Mouse (Mus musculus): ENCODE data around the gene Gm20708. TPM values are rescaled to one million over a fixed set of nuclear protein-coding genes. Genes with fewer than 3 reads are reported as not detected.
"Not testable (repeated sequence)": the region's sequence is repeated elsewhere in the genome, so short reads cannot be mapped to it uniquely, and the experiment has no call there.

The Gm20708 gene
- polyA plus RNA-seq, 1 experiment from 2014 or later: 0.29 TPM

DNA sequence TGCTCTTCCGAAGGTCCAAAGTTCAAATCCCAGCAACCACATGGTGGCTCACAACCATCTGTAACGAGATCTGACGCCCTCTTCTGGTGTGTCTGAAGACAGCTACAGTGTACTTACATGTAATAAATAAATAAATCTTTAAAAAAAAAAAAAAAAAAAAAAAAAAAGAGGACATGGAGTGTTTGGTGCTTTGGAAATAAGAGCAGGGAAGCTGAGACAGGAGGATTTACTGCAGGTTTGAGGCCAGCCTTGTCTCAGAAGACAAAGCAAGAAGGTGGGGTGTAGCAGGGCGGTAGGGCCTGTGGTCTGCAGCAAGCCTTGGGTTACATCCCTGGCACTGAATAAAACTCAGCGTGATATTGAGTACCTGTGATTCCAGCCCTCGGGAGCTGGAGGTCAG, 24.0 kb downstream of the Gm20708 start:
- peak overlapping the region; percentile 84 for H3K27ac ChIP-seq (ENCODE audit: low read length)
- not testable (repeated sequence) for H3K36me3 ChIP-seq (ENCODE audit: control insufficient read depth, insufficient read depth, low read length); ATAC-seq; H3K27me3 ChIP-seq (replicated peaks; ENCODE audit: control insufficient read depth, insufficient read depth, low read length); H3K4me3 ChIP-seq (ENCODE audit: low read length); H3K4me2 ChIP-seq (ENCODE audit: low read depth, low read length); H3K9ac ChIP-seq (ENCODE audit: low read depth, low read length); H3K9me3 ChIP-seq (ENCODE audit: control insufficient read depth, low read length)
- H3K4me1 ChIP-seq (ENCODE audit: control insufficient read depth, insufficient read depth, low read length): peaks cover 54% of the 10 kb centered on the region
- WGBS: 92% methylated on average over 4 of the region's 6 CpGs

DNA sequence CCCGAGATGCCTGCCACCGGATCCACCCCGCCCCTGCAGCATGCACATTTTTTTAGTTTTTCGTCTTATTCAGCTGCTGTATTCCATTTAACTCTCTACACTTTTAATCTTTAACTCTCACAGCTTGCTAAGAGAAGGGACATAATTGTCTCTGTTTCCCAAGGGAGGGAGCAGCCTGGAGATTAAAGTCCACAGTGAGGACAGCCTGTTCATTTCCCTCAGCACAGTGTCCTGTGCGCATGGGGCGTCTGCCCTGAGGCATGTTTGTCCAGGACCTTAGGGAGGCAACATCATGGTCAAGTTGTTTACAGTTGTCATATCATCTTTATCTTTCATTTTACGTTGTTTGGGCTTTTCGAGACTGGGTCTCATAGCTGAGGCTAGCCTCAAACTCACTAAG, 24.6 kb downstream of the Gm20708 start:
- Histone ChIP-seq H3K9ac (ENCODE audit: low read depth, low read length) (no peak overlapping the region), H3K36me3 (ENCODE audit: control insufficient read depth, insufficient read depth, low read length) (no peaks in the 10 kb centered on the region), H3K4me1 (ENCODE audit: control insufficient read depth, insufficient read depth, low read length) (peaks cover 48% of the 10 kb centered on the region), H3K27ac (ENCODE audit: low read length) (peak overlapping the region; percentile 84), H3K27me3 (replicated peaks; ENCODE audit: control insufficient read depth, insufficient read depth, low read length) (no peaks in the 10 kb centered on the region), H3K9me3 (ENCODE audit: control insufficient read depth, low read length) (no peaks in the 10 kb centered on the region), H3K4me3 (ENCODE audit: low read length) (no peak overlapping the region), H3K4me2 (ENCODE audit: low read depth, low read length) (no peak overlapping the region)
- WGBS: 66% methylated on average over 8 of the region's 8 CpGs
- peak; percentile 45 for ATAC-seq

DNA sequence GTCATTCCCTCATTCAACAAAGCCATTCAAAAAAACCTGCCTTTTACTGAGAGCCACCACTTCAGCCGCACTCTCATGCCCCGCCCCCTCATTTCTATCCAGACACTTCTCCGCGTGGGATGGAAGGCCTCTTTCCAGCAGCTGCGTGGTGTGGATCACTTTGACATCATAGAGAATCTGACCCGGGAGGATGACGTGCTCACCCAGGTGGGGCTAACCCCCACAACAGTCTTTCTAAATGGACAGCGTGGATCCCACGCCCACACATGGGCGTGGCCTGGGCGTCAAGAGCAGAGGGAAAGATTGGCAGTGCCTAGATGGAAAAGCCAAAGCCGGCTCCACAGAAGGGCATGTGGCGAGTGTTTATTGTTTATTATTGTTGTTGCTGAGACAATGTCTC, 26.8 kb downstream of the Gm20708 start:
- Histone ChIP-seq H3K9ac (ENCODE audit: low read depth, low read length) (no peak overlapping the region), H3K27ac (ENCODE audit: low read length) (no peak overlapping the region)
- no peak for ATAC-seq

DNA sequence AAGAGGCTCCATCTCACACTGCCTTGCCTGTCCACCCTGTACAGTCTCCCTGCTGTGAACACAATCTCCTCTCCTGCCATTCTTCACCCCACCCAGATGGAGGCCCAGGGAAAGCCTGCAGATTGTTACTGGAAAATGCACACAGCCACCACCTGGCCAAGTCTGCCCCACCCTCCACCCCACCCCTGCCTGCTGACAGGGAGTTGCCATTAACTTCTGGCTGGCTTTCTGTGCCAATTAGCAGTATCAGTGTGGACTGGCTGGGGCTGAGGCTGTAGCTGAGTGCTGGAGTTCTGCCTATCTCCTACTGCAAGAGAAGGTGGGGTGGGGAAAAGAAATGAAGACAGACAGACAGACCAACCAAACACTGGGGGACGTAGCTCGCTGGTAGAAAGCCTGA, 29.1 kb downstream of the Gm20708 start:
- no peaks in the 10 kb centered on the region for H3K27me3 ChIP-seq (replicated peaks; ENCODE audit: control insufficient read depth, insufficient read depth, low read length)
- no peak overlapping the region for H3K4me2 ChIP-seq (ENCODE audit: low read depth, low read length)
- H3K36me3 ChIP-seq (ENCODE audit: control insufficient read depth, insufficient read depth, low read length): no peaks in the 10 kb centered on the region
- 43% methylated on average over 2 of the region's 2 CpGs for WGBS
- no peaks in the 10 kb centered on the region for H3K9me3 ChIP-seq (ENCODE audit: control insufficient read depth, low read length)
- H3K27ac ChIP-seq (ENCODE audit: low read length): peak overlapping the region; percentile 80
- no peak overlapping the region for H3K9ac ChIP-seq (ENCODE audit: low read depth, low read length)
- peaks cover 22% of the 10 kb centered on the region for H3K4me1 ChIP-seq (ENCODE audit: control insufficient read depth, insufficient read depth, low read length)
- H3K4me3 ChIP-seq (ENCODE audit: low read length): no peak overlapping the region
- peak; percentile 91 for ATAC-seq

More for the DNA sequence above, 26.8 kb downstream of the Gm20708 start:
- Histone ChIP-seq H3K27me3 (replicated peaks; ENCODE audit: control insufficient read depth, insufficient read depth, low read length) (no peaks in the 10 kb centered on the region), H3K4me1 (ENCODE audit: control insufficient read depth, insufficient read depth, low read length) (peaks cover 30% of the 10 kb centered on the region), H3K4me2 (ENCODE audit: low read depth, low read length) (peak overlapping the region; percentile 23), H3K9me3 (ENCODE audit: control insufficient read depth, low read length) (no peaks in the 10 kb centered on the region), H3K36me3 (ENCODE audit: control insufficient read depth, insufficient read depth, low read length) (no peaks in the 10 kb centered on the region), H3K4me3 (ENCODE audit: low read length) (no peak overlapping the region)
- 26% methylated on average over 13 of the region's 13 CpGs for WGBS

DNA sequence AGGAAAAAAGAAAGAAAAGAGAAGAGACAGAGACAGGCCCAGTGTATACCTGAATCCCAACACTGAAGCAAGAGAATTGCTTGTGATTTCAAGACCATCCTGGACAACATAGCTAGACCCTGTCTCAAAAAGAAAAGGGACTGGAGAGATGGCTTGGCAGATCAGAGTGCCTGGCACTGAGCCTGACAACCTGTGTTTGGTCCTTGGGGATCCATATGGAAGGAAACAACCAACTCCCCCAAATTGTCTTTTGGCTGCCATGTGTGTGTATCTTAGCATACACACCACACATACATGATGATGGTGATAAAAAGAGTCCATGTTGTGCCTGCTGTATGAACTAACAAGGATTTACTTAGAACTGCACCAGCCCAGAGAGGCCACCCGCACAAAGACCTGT, 29.6 kb downstream of the Gm20708 start:
- Histone ChIP-seq H3K27ac (ENCODE audit: low read length) (peak overlapping the region; percentile 80), H3K4me1 (ENCODE audit: control insufficient read depth, insufficient read depth, low read length) (peaks cover 19% of the 10 kb centered on the region), H3K9me3 (ENCODE audit: control insufficient read depth, low read length) (no peaks in the 10 kb centered on the region), H3K4me2 (ENCODE audit: low read depth, low read length) (no peak overlapping the region), H3K9ac (ENCODE audit: low read depth, low read length) (no peak overlapping the region), H3K4me3 (ENCODE audit: low read length) (no peak overlapping the region), H3K27me3 (replicated peaks; ENCODE audit: control insufficient read depth, insufficient read depth, low read length) (no peaks in the 10 kb centered on the region), H3K36me3 (ENCODE audit: control insufficient read depth, insufficient read depth, low read length) (no peaks in the 10 kb centered on the region)
- ATAC-seq: no peak; the same call in 1 of the 2 replicates
- WGBS: 78% methylated on average over 1 of the region's 1 CpGs

DNA sequence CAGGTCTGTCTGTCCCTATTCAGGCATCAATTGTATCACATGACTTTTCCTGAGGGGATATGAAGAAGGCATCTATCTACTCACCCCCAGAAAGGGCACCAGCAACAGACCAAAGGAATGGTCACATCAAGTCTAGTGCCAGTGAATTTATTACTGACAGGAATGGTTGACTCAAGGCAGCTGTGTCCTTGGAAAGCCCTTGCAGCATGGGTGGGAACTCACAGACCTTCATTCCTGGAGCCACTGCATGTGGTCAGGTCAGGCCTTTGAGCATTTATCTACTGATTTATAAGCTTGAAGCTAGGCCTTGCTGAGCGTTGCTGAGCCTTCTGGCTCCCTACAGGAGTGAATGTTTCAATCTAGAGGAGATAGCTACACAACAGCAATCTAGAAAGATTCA, 31.4 kb downstream of the Gm20708 start:
- H3K4me1 ChIP-seq (ENCODE audit: control insufficient read depth, insufficient read depth, low read length): peaks cover 12% of the 10 kb centered on the region
- H3K36me3 ChIP-seq (ENCODE audit: control insufficient read depth, insufficient read depth, low read length): no peaks in the 10 kb centered on the region
- H3K4me2 ChIP-seq (ENCODE audit: low read depth, low read length): no peak overlapping the region
- 31% methylated on average over 1 of the region's 1 CpGs for WGBS
- no peaks in the 10 kb centered on the region for H3K9me3 ChIP-seq (ENCODE audit: control insufficient read depth, low read length)
- no peak overlapping the region for H3K9ac ChIP-seq (ENCODE audit: low read depth, low read length)
- no peak overlapping the region for H3K27ac ChIP-seq (ENCODE audit: low read length)
- no peaks in the 10 kb centered on the region for H3K27me3 ChIP-seq (replicated peaks; ENCODE audit: control insufficient read depth, insufficient read depth, low read length)
- H3K4me3 ChIP-seq (ENCODE audit: low read length): no peak overlapping the region
- no peak for ATAC-seq

DNA sequence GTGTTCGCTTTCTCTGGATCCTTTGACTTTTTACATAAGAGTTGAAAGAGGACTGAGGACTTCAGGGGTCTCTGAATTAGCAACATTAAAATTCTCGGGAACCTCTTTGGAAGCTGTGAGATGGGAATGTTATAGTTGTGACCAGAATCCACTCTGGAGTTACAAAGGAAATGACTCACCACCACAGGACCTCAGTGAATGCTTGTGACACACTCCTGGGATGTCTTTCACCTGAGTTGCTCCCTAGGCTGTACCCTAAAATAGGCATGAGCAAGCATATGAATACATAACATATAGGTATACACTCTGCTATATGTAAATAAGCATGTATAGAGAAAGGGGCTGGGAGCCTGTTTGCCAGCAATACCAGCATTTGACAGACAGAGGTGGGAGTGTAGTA, 34.0 kb downstream of the Gm20708 start:
- no peaks in the 10 kb centered on the region for H3K27me3 ChIP-seq (replicated peaks; ENCODE audit: control insufficient read depth, insufficient read depth, low read length)

DNA sequence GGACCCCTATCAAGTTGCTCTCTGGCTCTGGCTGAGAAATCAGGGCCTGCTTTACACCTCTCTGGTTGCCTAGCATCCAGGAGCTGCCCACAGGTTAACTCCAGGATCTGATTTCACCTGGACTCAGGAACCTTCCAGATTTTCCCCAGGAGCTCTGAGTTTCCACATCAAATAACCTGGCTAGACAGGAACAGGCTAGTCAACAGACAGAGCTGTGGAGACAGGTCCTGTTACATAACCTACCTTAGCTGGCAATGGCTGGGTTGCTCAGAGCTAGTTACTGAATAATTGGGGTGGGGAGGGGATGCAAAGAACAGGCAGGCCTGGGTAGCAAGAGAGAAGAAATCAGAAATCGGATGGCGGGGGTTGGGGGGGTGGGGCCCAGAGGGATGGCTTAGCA, 35.5 kb downstream of the Gm20708 start:
- 0 out of 2 replicates have a peak overlapping the region, but pooled peaks have one; percentile 19 for H3K9ac ChIP-seq (ENCODE audit: low read depth, low read length)
- 58% methylated on average over 2 of the region's 2 CpGs for whole genome bisulfite sequencing
- ATAC-seq: no peak
- H3K36me3 ChIP-seq (ENCODE audit: control insufficient read depth, insufficient read depth, low read length): no peaks in the 10 kb centered on the region
- no peaks in the 10 kb centered on the region for H3K9me3 ChIP-seq (ENCODE audit: control insufficient read depth, low read length)
- H3K27ac ChIP-seq (ENCODE audit: low read length): no peak overlapping the region
- no peaks in the 10 kb centered on the region for H3K27me3 ChIP-seq (replicated peaks; ENCODE audit: control insufficient read depth, insufficient read depth, low read length)
- peaks cover 16% of the 10 kb centered on the region for H3K4me1 ChIP-seq (ENCODE audit: control insufficient read depth, insufficient read depth, low read length)
- no peak overlapping the region for H3K4me2 ChIP-seq (ENCODE audit: low read depth, low read length)
- H3K4me3 ChIP-seq (ENCODE audit: low read length): no peak overlapping the region

More for the DNA sequence above, 34.0 kb downstream of the Gm20708 start:
- H3K9me3 ChIP-seq (ENCODE audit: control insufficient read depth, low read length): no peaks in the 10 kb centered on the region
- WGBS: 92% methylated on average over 2 of the region's 2 CpGs
- no peak for ATAC-seq
- no peaks in the 10 kb centered on the region for H3K36me3 ChIP-seq (ENCODE audit: control insufficient read depth, insufficient read depth, low read length)
- no peak overlapping the region for H3K9ac ChIP-seq (ENCODE audit: low read depth, low read length)
- no peak overlapping the region for H3K27ac ChIP-seq (ENCODE audit: low read length)
- H3K4me1 ChIP-seq (ENCODE audit: control insufficient read depth, insufficient read depth, low read length): peaks cover 16% of the 10 kb centered on the region
- no peak overlapping the region for H3K4me3 ChIP-seq (ENCODE audit: low read length)
- H3K4me2 ChIP-seq (ENCODE audit: low read depth, low read length): no peak overlapping the region

DNA sequence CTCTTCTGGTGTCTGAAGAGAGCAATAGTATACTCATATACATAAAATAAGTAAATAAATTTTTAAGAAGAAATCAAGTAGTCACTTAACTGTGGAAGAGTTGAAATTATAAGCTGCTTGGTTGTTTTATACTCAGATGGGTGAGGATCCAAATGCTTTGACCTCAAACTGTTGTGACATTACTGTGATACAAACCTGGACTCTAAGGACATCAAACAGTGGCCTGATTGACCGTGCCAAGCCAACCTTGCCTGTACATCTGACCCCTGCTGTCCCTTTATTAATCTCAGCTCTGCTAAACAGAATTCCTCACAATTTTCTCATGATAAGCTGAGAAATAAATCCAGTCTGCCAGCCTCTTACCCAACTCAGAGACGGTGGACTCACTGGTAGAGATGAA, 36.2 kb downstream of the Gm20708 start:
- no peaks in the 10 kb centered on the region for H3K36me3 ChIP-seq (ENCODE audit: control insufficient read depth, insufficient read depth, low read length)
- no peak overlapping the region for H3K27ac ChIP-seq (ENCODE audit: low read length)
- peaks cover 20% of the 10 kb centered on the region for H3K4me1 ChIP-seq (ENCODE audit: control insufficient read depth, insufficient read depth, low read length)
- H3K9ac ChIP-seq (ENCODE audit: low read depth, low read length): no peak overlapping the region
- no peaks in the 10 kb centered on the region for H3K27me3 ChIP-seq (replicated peaks; ENCODE audit: control insufficient read depth, insufficient read depth, low read length)
- no peaks in the 10 kb centered on the region for H3K9me3 ChIP-seq (ENCODE audit: control insufficient read depth, low read length)
- WGBS: 82% methylated on average over 2 of the region's 2 CpGs
- ATAC-seq: no peak
- no peak overlapping the region for H3K4me2 ChIP-seq (ENCODE audit: low read depth, low read length)
- no peak overlapping the region for H3K4me3 ChIP-seq (ENCODE audit: low read length)

DNA sequence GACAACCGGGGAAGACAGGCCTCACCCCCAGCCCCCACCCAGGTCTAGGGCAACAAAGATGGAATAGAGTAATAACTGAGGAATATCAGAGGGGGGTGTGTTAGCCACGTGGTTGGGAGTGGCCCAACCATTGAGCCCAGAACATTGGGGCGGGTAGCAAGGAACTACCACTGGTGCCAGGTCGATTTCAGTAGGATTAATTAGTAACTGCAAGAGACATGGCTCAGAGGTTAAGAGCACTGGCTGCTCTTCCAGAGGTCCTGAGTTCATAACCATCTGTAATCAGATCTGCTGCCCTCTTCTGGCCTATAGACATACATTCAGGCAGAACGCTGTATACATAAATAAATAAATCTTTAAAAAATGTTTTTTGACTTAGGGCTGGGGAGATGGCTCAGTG, 37.2 kb downstream of the Gm20708 start:
- Histone ChIP-seq H3K9me3 (ENCODE audit: control insufficient read depth, low read length) (no peaks in the 10 kb centered on the region), H3K4me3 (ENCODE audit: low read length) (no peak overlapping the region), H3K9ac (ENCODE audit: low read depth, low read length) (no peak overlapping the region), H3K4me1 (ENCODE audit: control insufficient read depth, insufficient read depth, low read length) (peaks cover 25% of the 10 kb centered on the region), H3K27ac (ENCODE audit: low read length) (0 out of 2 replicates have a peak overlapping the region, but pooled peaks have one; percentile 31), H3K4me2 (ENCODE audit: low read depth, low read length) (no peak overlapping the region), H3K36me3 (ENCODE audit: control insufficient read depth, insufficient read depth, low read length) (0 out of 2 replicates have a peak, but pooled peaks cover 1% of the 10 kb centered on the region), H3K27me3 (replicated peaks; ENCODE audit: control insufficient read depth, insufficient read depth, low read length) (no peaks in the 10 kb centered on the region)
- WGBS: 43% methylated on average over 5 of the region's 5 CpGs
- ATAC-seq: peak; percentile 68

All from intestine, embryonic 16.5 days (tissue).